Mouse (Mus musculus) forebrain, embryonic 14.5 days (tissue): ENCODE data around the gene Cpa1. TPM values are rescaled to one million over a fixed set of nuclear protein-coding genes. Genes with fewer than 3 reads are reported as not detected.
A peak's percentile ranks its signal among the peaks of the same experiment; 100 is the strongest.

Experiments used
- ATAC-seq: fragments of 200-750 bp; cut with Nextera tagmentation; 2 replicates; pipeline ENCODE4 v1.8.0; 2017; ENCODE audit warnings: mild to moderate bottlenecking, moderate library complexity
- DNase-seq: peaks from one replicate; pipeline ENCODE4 v3.0.0-alpha.2; 2015; ENCODE audit warnings: low spot score
- H3K27ac ChIP-seq: fragments of 300-500 bp; sonication (generic); 2 replicates; pipeline ENCODE4 v1.5.1; 2014; ENCODE audit warnings: low read depth, mild to moderate bottlenecking, control low read depth, low read length, moderate library complexity
- H3K27me3 ChIP-seq: fragments of 300-500 bp; sonication (generic); replicated peaks from 2 replicates; pipeline ENCODE4 v1.6.1; 2014; ENCODE audit warnings: low read length, control low read depth, mixed read lengths; ENCODE audit not compliant: control insufficient read depth, insufficient read depth
- H3K36me3 ChIP-seq: fragments of 300-500 bp; sonication (generic); 2 replicates; pipeline ENCODE4 v1.6.1; 2014; ENCODE audit warnings: low read length, control low read depth; ENCODE audit not compliant: control insufficient read depth, insufficient read depth
- H3K4me1 ChIP-seq: fragments of 300-500 bp; sonication (generic); 2 replicates; pipeline ENCODE4 v1.6.1; 2014; ENCODE audit warnings: antibody characterized with exemption, low read length, control low read depth; ENCODE audit not compliant: control insufficient read depth, insufficient read depth
- H3K4me2 ChIP-seq: fragments of 300-500 bp; sonication (generic); 2 replicates; pipeline ENCODE4 v1.6.1; 2014; ENCODE audit warnings: mild to moderate bottlenecking, control low read depth, low read length
- H3K4me3 ChIP-seq: fragments of 300-500 bp; sonication (generic); 2 replicates; pipeline ENCODE4 v1.5.1; 2014; ENCODE audit warnings: low read depth, low read length, control low read depth
- H3K9ac ChIP-seq: fragments of 300-500 bp; sonication (generic); 2 replicates; pipeline ENCODE4 v1.6.1; 2014; ENCODE audit warnings: mild to moderate bottlenecking, low read length, control low read depth, moderate library complexity
- H3K9me3 ChIP-seq: fragments of 300-500 bp; sonication (generic); replicated peaks from 2 replicates; pipeline ENCODE4 v1.6.1; 2016; ENCODE audit warnings: low read length, control low read depth, mixed read lengths; ENCODE audit not compliant: control insufficient read depth
- WGBS: fragments of 180-500 bp; shearing (Covaris S2); extraction: QIAGEN DNeasy Blood & Tissue Kit; methylation state at CpG from one replicate; pipeline ENCODE4 v1.1.7; 2014; 5-methylcytosine and 5-hydroxymethylcytosine counted together
- polyA plus RNA-seq: library from polyadenylated mRNA; unstranded; fragments of >200 nt; fragmentation: Nextera tagmentation; extraction: Ambion mirVana; gene quantifications from 2 replicates; pipeline ENCODE4 v1.2.1, GENCODE M21; 2014

The Cpa1 gene
- polyA plus RNA-seq, 1 experiment from 2014 or later, result 0.58 TPM

DNA sequence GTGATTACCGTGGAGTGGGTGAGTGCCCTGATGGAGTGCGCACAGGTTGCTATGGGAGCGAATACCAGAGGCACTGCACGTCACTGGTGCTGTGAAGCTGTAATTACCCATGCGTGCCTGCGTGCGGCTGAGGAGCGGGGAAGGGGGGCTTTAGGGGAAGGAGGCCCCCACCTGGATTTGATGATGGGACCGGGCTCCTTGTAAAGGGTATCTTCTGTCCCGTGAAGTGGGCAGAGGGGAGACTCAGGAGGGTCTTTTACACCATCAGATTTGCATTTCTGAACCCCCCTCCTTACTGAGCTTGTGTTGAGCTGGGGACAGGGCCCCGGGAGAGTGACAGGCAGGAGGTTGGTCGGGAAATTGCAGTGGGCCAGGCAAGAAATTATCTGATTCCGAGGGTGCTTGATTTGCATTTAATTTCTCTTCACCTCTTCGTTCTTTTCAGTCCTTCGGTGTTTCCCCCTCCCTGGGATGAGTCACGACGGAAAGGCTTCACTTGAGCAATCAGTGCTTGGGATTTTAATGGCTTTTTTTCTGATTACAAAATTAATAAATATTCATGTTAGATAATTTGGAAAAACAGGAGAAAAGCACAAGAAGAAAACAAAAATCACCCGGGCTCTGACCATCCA is 20.9 kb upstream of the Cpa1 start:
- Histone ChIP-seq H3K9me3 (no peaks in the 10 kb centered on the region), H3K27me3 (no peaks in the 10 kb centered on the region), H3K27ac (peak overlapping the region; percentile 86), H3K4me1 (peaks cover 39% of the 10 kb centered on the region), H3K9ac (peak overlapping the region; percentile 44; the same call in 1 of the 2 replicates), H3K36me3 (no peaks in the 10 kb centered on the region), H3K4me2 (peak overlapping the region; percentile 56), H3K4me3 (peak overlapping the region; percentile 23)
- peak; percentile 92 for ATAC-seq
- WGBS, result 2% methylated on average over 18 of the region's 18 CpGs
- DNase-seq, result peak; percentile 90

DNA sequence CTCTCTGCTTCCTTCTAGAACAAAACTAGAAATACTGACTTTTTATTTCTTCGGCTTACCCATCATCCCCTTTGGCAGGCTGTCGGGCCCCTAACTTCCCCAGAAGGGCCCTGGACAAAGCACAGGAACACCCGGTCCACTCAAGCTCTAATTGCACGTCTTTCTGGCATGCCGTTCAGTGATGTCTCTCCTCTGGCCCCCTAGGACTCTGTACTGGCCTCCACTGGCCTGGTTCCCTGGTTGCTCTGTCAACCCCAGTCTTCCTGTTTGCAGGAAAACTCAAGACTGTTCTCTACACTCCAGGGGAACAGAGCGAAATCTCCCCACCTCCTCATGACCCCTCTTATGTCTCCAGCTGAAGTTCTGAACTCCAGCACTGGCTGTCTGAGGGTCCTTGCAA is 20.3 kb upstream of the Cpa1 start:
- no peak overlapping the region for H3K9ac ChIP-seq
- no peaks in the 10 kb centered on the region for H3K27me3 ChIP-seq
- H3K4me1 ChIP-seq, result peaks cover 39% of the 10 kb centered on the region
- peak overlapping the region; percentile 56 for H3K4me2 ChIP-seq
- no peak overlapping the region for H3K4me3 ChIP-seq
- WGBS, result 25% methylated on average over 6 of the region's 6 CpGs
- H3K9me3 ChIP-seq, result no peaks in the 10 kb centered on the region
- DNase-seq (no peak), ATAC-seq (no peak)
- H3K27ac ChIP-seq, result peak overlapping the region; percentile 86
- no peaks in the 10 kb centered on the region for H3K36me3 ChIP-seq

DNA sequence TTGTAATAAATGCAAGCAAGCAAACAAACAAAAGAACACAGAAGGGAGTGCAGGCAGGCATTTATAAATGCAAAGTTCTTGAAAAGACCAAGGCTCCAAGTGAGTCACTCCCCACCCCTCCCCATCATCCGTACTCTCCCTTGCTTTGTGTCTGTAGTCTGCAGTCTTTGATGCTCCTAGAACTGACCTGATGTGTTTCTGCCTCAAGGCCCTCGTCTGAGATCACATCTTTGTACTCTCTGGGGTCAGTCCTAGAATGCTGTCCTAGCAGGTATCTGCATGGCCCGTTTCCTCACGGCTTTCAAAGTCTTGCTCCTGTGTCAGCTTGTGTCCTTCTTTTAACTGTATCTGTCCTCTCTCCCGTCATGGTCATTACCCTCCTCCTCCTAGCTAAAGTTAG is 19.4 kb upstream of the Cpa1 start:
- H3K4me1 ChIP-seq, result peaks cover 38% of the 10 kb centered on the region
- no peak overlapping the region; the same call in 1 of the 2 replicates for H3K27ac ChIP-seq
- H3K36me3 ChIP-seq, result no peaks in the 10 kb centered on the region
- no peaks in the 10 kb centered on the region for H3K27me3 ChIP-seq
- H3K9ac ChIP-seq, result no peak overlapping the region
- DNase-seq, result no peak
- ATAC-seq, result no peak
- no peak overlapping the region for H3K4me3 ChIP-seq
- WGBS, result 66% methylated on average over 5 of the region's 5 CpGs
- no peak overlapping the region for H3K4me2 ChIP-seq
- no peaks in the 10 kb centered on the region for H3K9me3 ChIP-seq

DNA sequence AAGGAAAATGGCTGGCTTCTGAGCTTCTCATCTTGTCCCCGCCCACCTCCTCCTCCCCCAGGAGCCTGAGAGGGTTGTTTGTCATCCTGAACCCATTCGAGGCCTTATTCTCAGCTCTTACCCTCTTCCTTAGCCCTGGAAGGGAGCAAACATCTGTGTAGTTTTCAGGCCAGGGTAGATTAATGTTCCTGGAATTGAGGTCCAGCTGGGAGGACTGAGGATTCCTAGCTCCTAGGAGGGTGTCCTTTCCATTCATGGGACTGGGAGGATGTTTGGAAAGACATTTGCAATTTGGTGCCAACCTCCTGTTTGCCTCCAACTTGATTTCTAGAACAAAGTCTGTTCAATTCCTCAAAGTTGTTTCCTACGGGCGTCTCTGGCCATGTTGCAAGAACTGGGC is 18.4 kb upstream of the Cpa1 start:
- H3K36me3 ChIP-seq, result no peaks in the 10 kb centered on the region
- no peak for ATAC-seq
- no peak for DNase-seq
- H3K9me3 ChIP-seq, result no peaks in the 10 kb centered on the region
- WGBS, result 81% methylated on average over 4 of the region's 4 CpGs
- peak overlapping the region; percentile 27; the same call in 1 of the 2 replicates for H3K27ac ChIP-seq
- no peaks in the 10 kb centered on the region for H3K27me3 ChIP-seq
- H3K4me3 ChIP-seq, result no peak overlapping the region
- H3K4me1 ChIP-seq, result peaks cover 36% of the 10 kb centered on the region
- H3K4me2 ChIP-seq, result no peak overlapping the region
- no peak overlapping the region for H3K9ac ChIP-seq

DNA sequence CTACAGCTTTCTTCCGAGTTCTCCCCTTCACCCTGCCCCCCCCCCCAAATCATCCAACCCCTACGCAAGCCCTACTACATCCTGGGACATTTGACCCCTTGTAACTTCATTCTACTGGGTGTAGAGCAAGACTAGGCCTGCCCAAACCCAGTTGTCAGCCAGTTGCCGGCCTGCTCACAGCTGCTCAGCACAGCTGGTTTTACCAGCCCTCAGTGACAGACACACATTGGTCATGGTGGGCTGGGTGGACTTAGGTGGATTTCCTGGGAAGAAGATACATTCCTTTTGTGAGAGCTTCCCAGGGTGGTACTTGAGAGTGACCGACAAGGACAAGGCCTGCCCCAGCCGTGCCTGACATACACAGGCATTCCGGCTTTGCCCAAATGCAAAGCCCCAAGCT is 18.0 kb upstream of the Cpa1 start:
- Histone ChIP-seq H3K4me1 (peaks cover 32% of the 10 kb centered on the region), H3K4me2 (no peak overlapping the region), H3K4me3 (no peak overlapping the region), H3K27me3 (no peaks in the 10 kb centered on the region), H3K9ac (no peak overlapping the region), H3K36me3 (no peaks in the 10 kb centered on the region), H3K27ac (no peak overlapping the region), H3K9me3 (no peaks in the 10 kb centered on the region)
- ATAC-seq (no peak), DNase-seq (no peak)
- 94% methylated on average over 6 of the region's 6 CpGs for WGBS

DNA sequence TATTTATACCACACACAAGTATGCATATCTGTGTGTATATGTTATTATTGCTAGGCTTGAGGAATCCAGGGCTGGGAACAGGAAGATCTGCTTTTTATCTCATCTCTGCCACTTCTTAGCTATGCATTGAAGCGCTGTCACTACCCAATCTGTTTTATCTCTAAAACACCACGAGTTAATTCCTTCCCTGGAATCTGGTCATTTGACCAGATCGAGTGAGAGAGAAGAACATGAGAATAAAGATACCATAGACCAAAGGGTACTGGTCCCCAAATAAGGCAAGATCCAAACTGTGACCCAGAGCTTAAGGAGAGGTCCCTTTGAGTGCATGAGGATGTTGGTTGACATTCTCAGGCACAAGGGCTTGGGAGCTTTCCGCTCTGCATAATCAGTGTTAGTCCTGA is 17.0 kb upstream of the Cpa1 start:
- Histone ChIP-seq H3K9me3 (no peaks in the 10 kb centered on the region), H3K4me3 (no peak overlapping the region), H3K4me2 (no peak overlapping the region), H3K27me3 (no peaks in the 10 kb centered on the region), H3K9ac (no peak overlapping the region), H3K36me3 (no peaks in the 10 kb centered on the region), H3K4me1 (peaks cover 23% of the 10 kb centered on the region), H3K27ac (no peak overlapping the region)
- WGBS, result 92% methylated on average over 4 of the region's 4 CpGs
- ATAC-seq (no peak), DNase-seq (no peak)

DNA sequence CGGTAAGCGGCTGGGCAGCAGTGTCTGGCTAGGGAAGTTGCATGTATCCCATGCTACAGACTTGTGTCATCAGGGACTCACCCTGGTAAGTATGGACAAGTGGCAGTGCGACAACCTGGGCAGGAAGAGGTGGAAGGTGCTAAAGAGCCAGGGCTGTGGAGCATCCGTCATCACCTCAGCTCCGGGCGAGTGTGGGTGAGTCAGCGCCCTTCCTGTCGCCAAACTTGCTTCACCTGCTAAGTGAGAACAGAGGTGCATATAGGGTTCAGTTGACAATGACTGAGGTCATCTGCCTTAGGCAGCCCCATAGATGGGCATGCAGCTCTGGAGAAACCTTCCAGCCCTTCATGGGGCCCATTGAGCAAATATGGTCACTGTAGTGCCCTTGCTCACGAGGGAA is 14.3 kb upstream of the Cpa1 start:
- H3K4me3 ChIP-seq, result no peak overlapping the region
- no peaks in the 10 kb centered on the region for H3K36me3 ChIP-seq
- H3K4me1 ChIP-seq, result 0 out of 2 replicates have a peak, but pooled peaks cover 2% of the 10 kb centered on the region
- no peak overlapping the region for H3K4me2 ChIP-seq
- no peak for ATAC-seq
- no peak overlapping the region for H3K9ac ChIP-seq
- H3K9me3 ChIP-seq, result no peaks in the 10 kb centered on the region
- no peak overlapping the region for H3K27ac ChIP-seq
- 96% methylated on average over 9 of the region's 9 CpGs for WGBS
- DNase-seq, result no peak
- H3K27me3 ChIP-seq, result no peaks in the 10 kb centered on the region

DNA sequence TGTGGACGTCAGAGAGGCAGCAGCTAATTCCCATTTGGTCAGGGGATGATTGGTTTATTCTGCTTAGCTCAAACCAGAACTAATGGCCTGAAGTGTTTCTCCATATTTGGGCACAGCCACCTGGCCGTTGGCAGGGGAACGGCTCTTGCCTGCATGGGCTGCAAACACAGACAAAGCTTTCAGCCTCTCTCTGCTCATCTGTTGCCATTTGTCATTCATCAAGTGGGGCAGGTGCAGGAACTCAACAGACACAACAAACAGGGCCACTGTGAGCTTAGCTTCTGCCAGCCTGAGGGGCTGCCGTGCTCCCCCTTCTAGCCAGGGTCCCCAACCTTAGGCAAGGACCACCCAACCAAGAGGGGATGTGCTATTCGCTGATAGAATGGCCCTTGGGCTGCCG is 10.9 kb upstream of the Cpa1 start:
- Histone ChIP-seq H3K36me3 (no peaks in the 10 kb centered on the region), H3K4me3 (no peak overlapping the region), H3K27ac (peak overlapping the region; percentile 14; the same call in 1 of the 2 replicates), H3K9ac (no peak overlapping the region), H3K4me1 (0 out of 2 replicates have a peak, but pooled peaks cover 2% of the 10 kb centered on the region), H3K9me3 (no peaks in the 10 kb centered on the region), H3K27me3 (no peaks in the 10 kb centered on the region), H3K4me2 (no peak overlapping the region)
- peak; percentile 37; the same call in 1 of the 2 replicates for ATAC-seq
- DNase-seq, result peak; percentile 50
- WGBS, result 65% methylated on average over 6 of the region's 6 CpGs

DNA sequence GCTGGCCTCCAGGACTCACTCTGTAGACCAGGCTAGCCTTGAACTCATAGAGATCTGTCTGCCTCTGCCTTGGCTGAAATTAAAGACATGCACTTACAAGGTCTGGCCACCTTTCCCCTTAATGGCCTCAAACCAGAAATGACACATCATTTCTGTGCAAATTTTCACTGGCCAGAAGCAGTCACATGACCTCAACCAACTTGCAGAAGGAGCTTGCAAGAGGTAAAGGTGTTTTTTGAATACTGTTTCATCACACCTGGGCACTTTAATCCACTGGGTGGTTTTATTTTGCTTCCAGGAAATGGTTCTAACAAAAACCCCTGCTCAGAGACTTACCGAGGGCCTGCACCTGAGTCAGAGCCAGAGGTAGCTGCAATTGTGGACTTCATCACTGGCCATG is 9.0 kb upstream of the Cpa1 start:
- DNase-seq (no peak), ATAC-seq (no peak)
- Histone ChIP-seq H3K4me2 (no peak overlapping the region), H3K4me3 (no peak overlapping the region), H3K9ac (no peak overlapping the region), H3K27me3 (no peaks in the 10 kb centered on the region), H3K4me1 (0 out of 2 replicates have a peak, but pooled peaks cover 2% of the 10 kb centered on the region), H3K36me3 (no peaks in the 10 kb centered on the region), H3K9me3 (no peaks in the 10 kb centered on the region), H3K27ac (no peak overlapping the region)
- 86% methylated on average over 1 of the region's 1 CpGs for WGBS
